Mouse (Mus musculus) midbrain, embryonic 13.5 days (tissue): ENCODE measurements around the gene Srsf7. TPM values are rescaled to one million over a fixed set of nuclear protein-coding genes. Genes with fewer than 3 reads are reported as not detected.

Experiments used
- polyA plus RNA-seq: library from polyadenylated mRNA; unstranded; fragments of >200 nt; fragmentation: Nextera tagmentation; extraction: Ambion mirVana; gene quantifications from 2 replicates; pipeline ENCODE4 v1.2.1, GENCODE M21; 2015

The Srsf7 gene
- polyA plus RNA-seq, 1 experiment from 2014 or later = 565 TPM

Other genes with a start within 250 kb of the Srsf7 start
- 70.2 and 76.7 TPM in 2 replicates for gene Hnrnpll, start 145.0 kb downstream of the Srsf7 start, polyA plus RNA-seq
- 2.5 and 2.6 TPM in 2 replicates for gene Galm, start 79.8 kb downstream of the Srsf7 start, polyA plus RNA-seq
- 0.07 and 0.23 TPM in 2 replicates for gene Ttc39d, start 153 bp upstream of the Srsf7 start, polyA plus RNA-seq
- 24.3 and 25.7 TPM in 2 replicates for gene Gemin6, start 17.1 kb upstream of the Srsf7 start, polyA plus RNA-seq
- gene Morn2, start 82.9 kb upstream of the Srsf7 start, polyA plus RNA-seq = 47.2 and 47.9 TPM in 2 replicates
- 39.2 and 41.1 TPM in 2 replicates for gene Dhx57, start 83.2 kb upstream of the Srsf7 start, polyA plus RNA-seq
- 1.0 and 1.6 TPM in 2 replicates for gene Arhgef33, start 100.1 kb upstream of the Srsf7 start, polyA plus RNA-seq
- gene Gm10190, start 166.2 kb upstream of the Srsf7 start, polyA plus RNA-seq = 1.6 and 2.7 TPM in 2 replicates